22 mouse cellular contexts compared by ENCODE assay signal in the genomic region with DNA sequence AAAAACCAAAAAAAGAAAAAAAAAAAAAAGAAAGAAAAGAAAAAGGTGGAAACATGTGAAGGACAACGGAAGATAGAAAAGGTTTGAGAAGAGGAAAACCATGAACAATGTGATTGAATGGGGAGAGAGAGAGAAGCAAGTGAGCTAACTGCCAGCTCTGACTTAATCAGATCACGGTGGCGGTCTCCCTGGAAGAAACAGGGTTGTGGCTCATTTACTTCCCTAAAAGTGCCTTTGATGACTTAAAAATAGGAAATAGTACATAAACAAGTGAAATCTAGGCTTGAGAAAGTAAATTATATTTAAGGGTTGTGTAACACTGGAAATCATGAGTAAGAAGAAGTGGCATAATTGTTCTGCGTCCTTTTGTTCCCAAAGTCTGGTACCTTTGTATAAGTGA. TPM values are rescaled to one million over a fixed set of nuclear protein-coding genes. Genes with fewer than 3 reads are reported as not detected.
"Had no signal": no experiment of that assay in that cellular context is flagged by ENCODE, and none has a peak within 500 bp of the region (broad histone marks: within the 10 kb centered on the region; RNA-seq: fewer than 3 reads in every experiment).

No protein-coding gene starts in this region.

- DNase-seq: kidney, adult 2 months; kidney, postnatal 25 days; retina, postnatal 1 day; right cerebral cortex, postnatal 4 days; spleen, adult 18-20 months; thymus, adult 18-20 months; thymus, postnatal 25 days had no signal

- ATAC-seq: liver, embryonic 12.5 days; midbrain, embryonic 16.5 days had no signal

- H3K4me3 ChIP-seq: kidney, embryonic 15.5 days; left cerebral cortex, adult 2 months; limb, embryonic 15.5 days; liver, embryonic 12.5 days; lung, embryonic 15.5 days; midbrain, embryonic 12.5 days; myocyte; neural tube, embryonic 12.5 days had no signal

RNA-seq across cellular contexts. Expression of a gene that starts 32.1 kb away (rescaled TPM):
- total RNA-seq: layer of hippocampus, postnatal 25 days; left cerebral cortex, postnatal 25 days; megakaryocyte-erythroid progenitor cell, adult 5-6 weeks had no signal
- polyA plus RNA-seq: kidney, adult 2 months; kidney, embryonic 15.5 days; limb, embryonic 15.5 days; liver, embryonic 12.5 days; liver, embryonic 16.5 days; neural tube, embryonic 12.5 days; stomach, embryonic 14.5 days; urinary bladder, adult 2 months had no signal
